Mouse (Mus musculus) embryo, embryonic 10.5 days (tissue): Measurements from ENCODE around the gene Gm19345.

ENCODE experiments used
- DNase-seq: peaks from one replicate; pipeline ENCODE4 v3.0.0-alpha.2; 2015; ENCODE audit warnings: low spot score

The Gm19345 gene

GRCm38 (mm10) chr7:19871943-19872601, 20.3 kb downstream of the Gm19345 start:
- DNase-seq = peak; percentile 27

GRCm38 (mm10) chr7:19875948-19876682, 24.3 kb downstream of the Gm19345 start:
- DNase-seq = peak; percentile 61

GRCm38 (mm10) chr7:19876781-19877425, 25.1 kb downstream of the Gm19345 start:
- DNase-seq = peak; percentile 1

- no peak for DNase-seq
Observed at GRCm38 (mm10) chr7:19880754-19881153, 29.0 kb downstream of the Gm19345 start.

- no peak for DNase-seq
Observed at GRCm38 (mm10) chr7:19887849-19888248, 36.0 kb downstream of the Gm19345 start, which contains the start of gene Ceacam19. Gene Ceacam19, minus strand, starts transcription at chr7:19887965.

- peak; percentile 45 for DNase-seq
Observed at GRCm38 (mm10) chr7:19889881-19890280, 38.1 kb downstream of the Gm19345 start.
